Mouse (Mus musculus) forebrain, embryonic 13.5 days (tissue): Measurements from ENCODE around the gene Peli1. TPM values are rescaled to one million over a fixed set of nuclear protein-coding genes. Genes with fewer than 3 reads are reported as not detected.
A peak's percentile ranks its signal among the peaks of the same experiment; 100 is the strongest.

ENCODE experiments used
- ATAC-seq: fragments of 200-750 bp; cut with Nextera tagmentation; 2 replicates; pipeline ENCODE4 v1.8.0; 2017
- H3K27ac ChIP-seq: fragments of 300-500 bp; sonication (generic); 2 replicates; pipeline ENCODE4 v1.5.1; 2015; ENCODE audit warnings: inconsistent platforms, mild to moderate bottlenecking, moderate library complexity
- H3K27me3 ChIP-seq: fragments of 300-500 bp; sonication (generic); 2 replicates; pipeline ENCODE4 v1.6.1; 2015; ENCODE audit warnings: mild to moderate bottlenecking, inconsistent platforms
- H3K36me3 ChIP-seq: fragments of 300-500 bp; sonication (generic); 2 replicates; pipeline ENCODE4 v1.6.1; 2015; ENCODE audit warnings: mild to moderate bottlenecking, inconsistent platforms; ENCODE audit not compliant: poor library complexity, severe bottlenecking
- H3K4me1 ChIP-seq: fragments of 300-500 bp; sonication (generic); 2 replicates; pipeline ENCODE4 v1.6.1; 2015; ENCODE audit warnings: inconsistent platforms
- H3K4me2 ChIP-seq: fragments of 300-500 bp; sonication (generic); 2 replicates; pipeline ENCODE4 v1.6.1; 2015; ENCODE audit warnings: inconsistent platforms, mild to moderate bottlenecking, moderate library complexity
- H3K4me3 ChIP-seq: fragments of 300-500 bp; sonication (generic); 2 replicates; pipeline ENCODE4 v1.5.1; 2015; ENCODE audit warnings: mild to moderate bottlenecking, inconsistent platforms
- H3K9ac ChIP-seq: fragments of 300-500 bp; sonication (generic); 2 replicates; pipeline ENCODE4 v1.6.1; 2015; ENCODE audit warnings: mild to moderate bottlenecking, inconsistent platforms
- H3K9me3 ChIP-seq: fragments of 300-500 bp; sonication (generic); replicated peaks from 2 replicates; pipeline ENCODE4 v1.6.1; 2016; ENCODE audit warnings: inconsistent platforms
- WGBS: fragments of 180-500 bp; shearing (Covaris S2); methylation state at CpG from one replicate; pipeline ENCODE4 v1.1.7; 2015; 5-methylcytosine and 5-hydroxymethylcytosine counted together
- polyA plus RNA-seq: library from polyadenylated mRNA; unstranded; fragments of >200 nt; fragmentation: Nextera tagmentation; extraction: Ambion mirVana; gene quantifications from 2 replicates; pipeline ENCODE4 v1.2.1, GENCODE M21; 2015

The Peli1 gene
- 99.0 and 106 TPM in 2 replicates for polyA plus RNA-seq

DNA sequence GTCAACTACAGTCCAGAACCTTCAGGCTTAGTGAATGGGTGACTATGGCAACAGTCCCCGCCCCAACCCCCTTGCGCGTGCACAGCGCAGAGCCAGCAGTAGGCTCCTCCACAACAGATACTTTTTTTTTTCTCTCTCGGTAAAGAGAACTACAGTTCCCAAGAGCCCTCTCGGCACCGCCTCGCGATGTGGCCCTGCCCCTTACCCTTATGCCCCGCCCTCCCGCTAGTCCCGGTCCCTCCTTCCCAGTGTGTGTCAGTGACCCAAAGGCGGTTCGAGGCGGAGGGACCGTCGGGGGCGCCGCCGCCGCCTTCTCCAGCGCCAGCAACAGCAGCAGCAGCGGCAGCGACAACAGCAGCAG lies at the start of gene Peli1:
Peli1 (plus strand) TSS at position 225 of the 361 bp plus-strand sequence.
- no peaks in the 10 kb centered on the region for H3K27me3 ChIP-seq
- peak; percentile 99 for ATAC-seq
- H3K36me3 ChIP-seq: no peaks in the 10 kb centered on the region
- H3K27ac ChIP-seq: peak within 1 kb of the TSS; percentile 100
- peak within 1 kb of the TSS; percentile 87 for H3K4me3 ChIP-seq
- H3K4me1 ChIP-seq: peaks cover 17% of the 10 kb centered on the region
- WGBS: 0% methylated on average over 23 of the region's 24 CpGs
- no peaks in the 10 kb centered on the region for H3K9me3 ChIP-seq
- H3K9ac ChIP-seq: peak within 1 kb of the TSS; percentile 99
- H3K4me2 ChIP-seq: peak within 1 kb of the TSS; percentile 66

DNA sequence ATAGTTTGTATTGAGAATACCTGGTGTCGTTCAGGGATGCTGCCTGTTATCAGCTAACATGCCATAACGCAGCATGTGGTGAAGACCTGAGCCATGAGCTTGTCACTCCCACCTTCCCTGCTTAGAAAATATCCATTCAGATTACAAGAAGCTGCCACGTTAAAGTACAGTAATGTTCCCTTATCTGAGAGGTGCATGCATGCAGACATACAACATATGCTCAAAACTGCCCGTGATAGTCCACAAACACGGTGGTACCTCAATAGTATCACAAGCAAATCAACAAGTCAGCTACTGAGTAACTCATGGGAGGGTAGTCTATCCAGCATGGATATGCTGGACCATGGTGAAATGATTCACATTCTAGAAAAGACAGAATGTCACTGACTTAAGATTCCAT lies 48.5 kb upstream of the Peli1 start:
- WGBS: 94% methylated on average over 5 of the region's 5 CpGs
- no peak for ATAC-seq
- H3K9me3 ChIP-seq: no peaks in the 10 kb centered on the region

DNA sequence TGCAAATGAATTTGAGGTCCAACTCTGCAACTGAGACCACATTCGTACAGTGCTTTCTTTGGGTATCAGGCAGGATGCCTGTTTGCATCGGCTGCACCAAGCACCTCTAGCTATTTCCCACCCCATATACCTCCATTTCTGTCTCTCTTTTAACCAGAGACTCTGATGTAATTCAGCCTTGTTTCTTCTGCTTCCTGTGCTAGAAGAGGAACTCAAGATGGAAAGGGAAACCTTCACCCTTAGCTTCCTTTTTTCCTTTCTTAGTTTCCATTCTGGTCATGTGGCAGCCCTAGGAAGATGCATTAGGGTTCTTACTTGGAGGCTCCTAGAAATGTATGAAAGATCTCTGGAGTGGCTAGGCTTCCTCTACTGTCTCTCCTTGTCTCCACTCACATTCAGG lies 44.9 kb upstream of the Peli1 start:
- WGBS: 93% methylated on average over 2 of the region's 2 CpGs
- no peak overlapping the region for H3K9ac ChIP-seq
- H3K27me3 ChIP-seq: 0 out of 2 replicates have a peak, but pooled peaks cover 2% of the 10 kb centered on the region

More for the DNA sequence above, 48.5 kb upstream of the Peli1 start:
- H3K4me2 ChIP-seq: no peak overlapping the region
- H3K27ac ChIP-seq: no peak overlapping the region
- H3K27me3 ChIP-seq: 0 out of 2 replicates have a peak, but pooled peaks cover 9% of the 10 kb centered on the region
- no peak overlapping the region for H3K9ac ChIP-seq
- no peaks in the 10 kb centered on the region for H3K4me1 ChIP-seq
- no peak overlapping the region for H3K4me3 ChIP-seq
- H3K36me3 ChIP-seq: no peaks in the 10 kb centered on the region

DNA sequence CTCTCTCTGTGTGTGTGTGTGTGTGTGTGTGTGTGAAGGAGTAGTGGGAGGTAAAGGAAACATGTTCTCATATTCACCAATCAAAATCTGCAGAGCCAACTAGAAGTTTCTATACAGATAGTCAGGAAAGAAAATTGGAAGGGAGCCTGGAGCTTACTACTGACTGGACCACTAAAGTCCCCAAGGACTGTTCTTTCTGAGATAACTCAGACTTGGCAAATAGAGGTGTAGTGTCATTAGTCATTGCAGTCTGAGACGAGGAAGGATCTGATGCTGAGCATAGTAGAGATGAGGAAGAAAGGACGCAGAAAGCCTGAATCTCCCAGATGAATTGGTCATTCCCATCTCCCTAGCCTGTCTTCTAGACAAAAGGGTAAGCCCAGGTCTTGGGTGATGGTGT lies 43.2 kb upstream of the Peli1 start:
- 79% methylated on average over 2 of the region's 2 CpGs for WGBS
- no peaks in the 10 kb centered on the region for H3K36me3 ChIP-seq
- H3K9ac ChIP-seq: no peak overlapping the region
- no peaks in the 10 kb centered on the region for H3K9me3 ChIP-seq
- H3K4me2 ChIP-seq: no peak overlapping the region
- no peaks in the 10 kb centered on the region for H3K27me3 ChIP-seq
- no peaks in the 10 kb centered on the region for H3K4me1 ChIP-seq
- H3K4me3 ChIP-seq: no peak overlapping the region
- H3K27ac ChIP-seq: no peak overlapping the region
- ATAC-seq: no peak

More for the DNA sequence above, 44.9 kb upstream of the Peli1 start:
- no peak for ATAC-seq
- H3K4me2 ChIP-seq: no peak overlapping the region
- H3K4me1 ChIP-seq: no peaks in the 10 kb centered on the region
- H3K36me3 ChIP-seq: no peaks in the 10 kb centered on the region
- no peaks in the 10 kb centered on the region for H3K9me3 ChIP-seq
- H3K4me3 ChIP-seq: no peak overlapping the region
- no peak overlapping the region for H3K27ac ChIP-seq

DNA sequence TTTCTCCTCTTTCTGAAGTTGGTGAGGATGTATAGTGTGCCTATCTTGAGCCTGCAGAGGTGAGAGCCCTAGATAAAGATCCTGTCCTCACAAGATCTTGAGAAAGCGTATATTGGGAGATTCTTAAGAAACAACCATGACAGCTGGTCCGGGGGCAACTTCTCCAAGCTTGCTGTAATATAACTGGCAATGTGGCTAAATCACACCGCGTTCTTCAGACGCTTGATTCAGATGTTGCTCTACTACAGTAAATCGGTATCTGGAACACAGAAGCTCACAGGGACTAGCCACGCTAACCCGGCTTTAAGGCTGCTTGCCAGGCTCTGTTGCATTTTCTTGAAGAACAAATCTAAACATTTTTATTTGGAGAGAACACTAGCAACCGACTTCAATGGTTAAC lies 39.4 kb upstream of the Peli1 start:
- 86% methylated on average over 9 of the region's 9 CpGs for WGBS
- no peak for ATAC-seq
- no peaks in the 10 kb centered on the region for H3K4me1 ChIP-seq
- no peak overlapping the region for H3K27ac ChIP-seq
- H3K4me2 ChIP-seq: no peak overlapping the region
- H3K9ac ChIP-seq: no peak overlapping the region
- no peaks in the 10 kb centered on the region for H3K9me3 ChIP-seq
- no peak overlapping the region for H3K4me3 ChIP-seq
- no peaks in the 10 kb centered on the region for H3K27me3 ChIP-seq
- no peaks in the 10 kb centered on the region for H3K36me3 ChIP-seq

DNA sequence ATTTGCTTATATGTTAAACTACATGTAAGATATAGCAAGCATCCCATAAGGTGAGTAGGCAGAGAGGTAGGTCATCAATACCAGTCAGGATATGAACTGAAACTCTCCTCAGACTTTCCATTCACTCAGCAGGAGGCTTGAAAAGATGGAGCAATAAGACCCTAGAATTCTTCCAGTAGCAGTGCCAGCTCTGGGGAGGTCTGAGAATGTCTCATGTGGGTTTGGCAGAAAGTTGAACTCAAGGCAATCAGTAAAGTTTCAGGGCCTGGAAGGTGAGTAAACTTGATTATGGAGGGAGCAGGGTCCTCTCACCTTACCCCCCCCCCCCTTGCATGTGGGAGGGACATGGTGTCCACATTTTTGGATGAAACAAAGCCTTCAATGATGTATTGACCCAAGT lies 36.5 kb upstream of the Peli1 start:
- no peaks in the 10 kb centered on the region for H3K36me3 ChIP-seq
- no peaks in the 10 kb centered on the region for H3K9me3 ChIP-seq
- no peak overlapping the region for H3K27ac ChIP-seq
- H3K27me3 ChIP-seq: no peaks in the 10 kb centered on the region
- H3K4me1 ChIP-seq: no peaks in the 10 kb centered on the region
- ATAC-seq: no peak
- H3K9ac ChIP-seq: no peak overlapping the region
- no peak overlapping the region for H3K4me2 ChIP-seq
- no peak overlapping the region for H3K4me3 ChIP-seq

DNA sequence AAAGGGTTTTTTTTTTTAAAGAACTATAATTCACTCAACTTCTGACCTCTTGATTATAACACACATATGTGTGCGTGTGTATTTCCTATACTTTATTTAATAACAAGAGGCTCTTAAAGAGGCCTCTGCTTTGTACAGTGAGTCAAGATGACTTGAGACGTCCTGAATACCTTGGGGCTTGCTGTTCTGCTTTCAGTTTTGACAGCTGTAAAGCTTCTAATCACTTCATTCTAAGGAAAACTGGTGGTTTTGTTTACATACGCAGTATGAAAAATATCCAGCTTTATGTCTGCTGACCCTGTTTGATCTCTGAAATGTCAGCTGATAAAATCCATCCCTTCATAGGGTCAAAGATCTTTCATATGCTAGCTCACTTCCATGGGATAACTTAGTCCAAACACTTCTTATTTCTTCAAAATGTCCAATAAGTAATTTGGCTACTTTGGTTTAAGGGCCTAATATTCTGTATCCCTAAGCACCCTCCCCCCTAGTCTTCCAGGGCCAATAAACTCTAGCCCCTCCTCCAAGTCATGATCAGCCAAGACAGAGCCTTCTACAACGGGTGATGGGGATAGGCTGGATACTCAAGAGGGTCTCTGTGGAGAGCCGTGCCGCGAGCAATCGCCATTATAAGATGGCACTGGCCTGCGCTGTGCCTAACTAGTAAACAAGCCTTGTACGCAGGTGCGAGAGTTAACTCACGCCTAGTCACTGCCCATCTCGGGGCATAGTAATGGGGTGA lies 34.8 kb upstream of the Peli1 start:
- whole genome bisulfite sequencing: 90% methylated on average over 13 of the region's 13 CpGs

DNA sequence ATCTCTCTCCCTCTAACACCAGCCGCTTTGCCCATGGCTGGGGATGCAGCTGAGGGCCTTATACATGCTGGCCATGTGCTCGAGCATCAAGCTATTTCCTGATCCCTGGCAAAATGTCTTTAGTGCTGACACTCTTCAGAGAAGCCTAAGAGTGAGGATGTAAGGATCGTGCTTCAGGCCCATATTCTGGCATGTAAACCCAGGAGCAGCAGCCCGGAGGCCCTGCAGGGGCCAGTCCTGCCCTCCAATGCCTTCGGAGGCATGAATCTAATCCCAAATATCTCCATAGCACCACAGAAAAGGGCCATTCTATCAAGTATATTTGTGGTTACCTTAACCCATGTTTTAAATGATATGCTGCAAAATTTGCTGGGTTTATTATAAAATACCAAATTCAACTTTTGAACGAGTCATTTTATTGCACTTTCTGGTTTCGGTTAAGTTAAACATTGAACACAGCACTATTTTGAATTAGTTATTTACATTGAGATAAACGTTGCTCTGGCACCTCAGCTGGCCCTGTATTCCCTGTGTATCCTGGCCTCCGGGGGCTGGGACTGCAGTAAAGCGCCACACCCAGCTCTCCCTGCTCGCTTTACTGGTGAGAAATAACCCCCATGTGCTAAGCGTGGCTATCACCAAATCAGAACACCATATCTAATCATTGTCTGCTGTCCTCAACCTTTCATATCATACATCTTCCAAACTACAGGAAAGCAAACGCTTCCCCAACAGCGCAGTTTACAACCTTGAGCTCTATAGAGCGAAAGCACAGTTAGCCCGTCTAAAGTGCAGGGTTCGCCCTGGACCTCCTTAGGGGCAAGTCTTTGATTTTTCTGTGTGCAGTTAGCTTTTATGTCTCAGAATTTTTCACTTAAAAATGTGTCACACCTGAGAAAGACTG lies 33.3 kb upstream of the Peli1 start:
- H3K4me1 ChIP-seq: no peaks in the 10 kb centered on the region
- no peaks in the 10 kb centered on the region for H3K9me3 ChIP-seq
- H3K4me3 ChIP-seq: no peak overlapping the region
- no peak for ATAC-seq
- H3K27ac ChIP-seq: no peak overlapping the region
- no peak overlapping the region for H3K9ac ChIP-seq
- WGBS: 88% methylated on average over 17 of the region's 17 CpGs
- no peaks in the 10 kb centered on the region for H3K27me3 ChIP-seq
- no peak overlapping the region for H3K4me2 ChIP-seq
- no peaks in the 10 kb centered on the region for H3K36me3 ChIP-seq

More for the DNA sequence above, 34.8 kb upstream of the Peli1 start:
- Histone ChIP-seq H3K27ac (no peak overlapping the region), H3K4me2 (no peak overlapping the region), H3K27me3 (no peaks in the 10 kb centered on the region), H3K9me3 (no peaks in the 10 kb centered on the region), H3K36me3 (no peaks in the 10 kb centered on the region), H3K9ac (no peak overlapping the region), H3K4me3 (no peak overlapping the region), H3K4me1 (no peaks in the 10 kb centered on the region)
- ATAC-seq: no peak

DNA sequence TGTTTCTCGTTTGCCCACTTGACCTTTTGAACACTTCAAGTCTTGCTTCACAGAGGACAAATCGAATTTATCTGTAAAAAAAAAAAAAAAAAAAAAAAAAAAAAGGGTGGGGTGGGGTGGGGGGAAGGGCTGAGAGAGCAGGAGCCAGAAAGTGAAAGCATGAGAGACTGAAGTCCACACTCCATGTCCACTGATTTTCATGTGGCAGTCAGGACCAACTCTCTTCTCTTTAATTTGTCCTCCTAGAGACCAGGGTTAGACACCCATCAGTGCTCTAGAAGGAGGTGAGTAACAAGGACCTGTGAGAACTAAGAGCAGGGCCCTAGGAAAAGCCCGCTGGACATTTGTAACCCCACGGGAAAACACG lies 32.7 kb upstream of the Peli1 start:
- Histone ChIP-seq H3K4me2 (no peak overlapping the region), H3K4me1 (no peaks in the 10 kb centered on the region), H3K4me3 (no peak overlapping the region), H3K36me3 (no peaks in the 10 kb centered on the region), H3K9me3 (no peaks in the 10 kb centered on the region), H3K27me3 (no peaks in the 10 kb centered on the region), H3K27ac (no peak overlapping the region), H3K9ac (no peak overlapping the region)
- no peak for ATAC-seq
- 79% methylated on average over 5 of the region's 5 CpGs for WGBS

DNA sequence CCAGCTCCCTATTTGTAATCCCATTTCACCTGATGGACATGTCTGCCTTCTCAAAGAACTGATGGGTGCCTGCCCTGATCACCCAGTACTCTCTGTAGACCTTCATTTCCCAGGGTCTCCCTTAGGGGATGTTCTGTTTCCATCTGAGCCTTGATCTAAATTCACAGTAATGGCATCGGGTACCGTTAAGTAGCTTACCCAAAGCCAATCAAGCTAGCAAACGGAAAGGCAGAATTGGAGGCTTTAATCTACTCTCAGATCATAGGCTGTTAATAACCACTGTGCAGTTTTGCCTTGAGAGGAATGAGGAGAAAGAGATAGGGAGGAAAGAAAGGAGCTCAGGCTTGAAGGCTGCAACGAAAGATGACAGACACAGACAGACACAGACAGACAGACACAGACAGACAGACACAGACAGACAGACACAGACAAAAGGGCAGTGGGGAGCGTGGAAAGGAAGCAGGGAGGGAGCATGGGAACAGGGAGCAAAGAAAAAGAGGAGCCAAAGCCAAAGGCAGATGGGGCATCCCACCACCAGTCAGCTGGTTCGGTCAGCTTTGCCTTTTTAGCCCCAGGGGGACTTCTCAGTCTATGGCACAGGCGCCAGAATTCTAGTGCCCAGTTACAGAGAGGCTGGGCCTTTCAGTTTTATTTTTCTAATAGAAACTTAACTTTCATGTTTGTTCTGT lies 30.6 kb upstream of the Peli1 start:
- Histone ChIP-seq H3K9me3 (no peaks in the 10 kb centered on the region), H3K4me2 (no peak overlapping the region), H3K27ac (no peak overlapping the region), H3K36me3 (no peaks in the 10 kb centered on the region), H3K9ac (no peak overlapping the region), H3K4me1 (no peaks in the 10 kb centered on the region), H3K4me3 (no peak overlapping the region), H3K27me3 (no peaks in the 10 kb centered on the region)
- WGBS: 67% methylated on average over 7 of the region's 7 CpGs
- no peak for ATAC-seq

DNA sequence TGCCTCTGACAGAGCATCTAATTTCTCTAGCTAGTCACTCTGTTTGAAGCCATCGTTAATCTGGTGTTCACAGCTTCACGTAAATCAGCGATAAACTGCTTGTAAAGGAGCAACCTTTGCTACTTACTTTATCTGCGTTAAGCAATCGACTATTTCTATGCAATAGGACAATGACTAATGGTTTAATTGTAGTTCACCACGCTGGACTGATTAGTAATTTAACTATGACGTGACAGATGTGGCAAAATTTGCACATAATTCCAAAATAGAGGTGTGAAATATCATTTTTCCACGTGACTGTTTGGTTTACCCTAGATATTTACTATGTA lies 30.1 kb upstream of the Peli1 start:
- 69% methylated on average over 8 of the region's 8 CpGs for WGBS

DNA sequence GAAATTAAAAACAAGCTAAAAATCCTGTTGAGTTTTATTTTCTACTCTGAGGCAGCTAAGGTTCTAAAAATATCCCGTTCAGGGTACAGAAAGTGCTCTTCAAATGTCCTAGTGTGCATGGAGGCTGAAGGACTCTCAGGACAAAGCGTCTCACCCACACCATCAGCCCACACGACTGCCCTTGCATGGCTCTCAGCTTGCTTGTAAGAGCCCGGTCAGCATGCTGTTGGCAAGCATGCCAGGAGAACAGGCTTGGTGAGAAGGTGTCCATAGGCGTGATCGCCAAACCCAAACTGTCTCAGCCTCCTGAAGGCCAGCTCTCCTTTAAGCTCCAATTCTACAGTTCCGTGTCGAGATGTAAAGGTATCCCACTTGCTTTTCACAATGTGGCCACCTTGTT lies 29.7 kb upstream of the Peli1 start:
- H3K4me1 ChIP-seq: no peaks in the 10 kb centered on the region
- no peak for ATAC-seq
- no peaks in the 10 kb centered on the region for H3K9me3 ChIP-seq
- 89% methylated on average over 8 of the region's 8 CpGs for WGBS
- no peak overlapping the region for H3K4me3 ChIP-seq
- H3K9ac ChIP-seq: no peak overlapping the region
- no peak overlapping the region for H3K27ac ChIP-seq
- no peaks in the 10 kb centered on the region for H3K36me3 ChIP-seq
- no peak overlapping the region for H3K4me2 ChIP-seq
- no peaks in the 10 kb centered on the region for H3K27me3 ChIP-seq

More for the DNA sequence above, 30.1 kb upstream of the Peli1 start:
- no peaks in the 10 kb centered on the region for H3K9me3 ChIP-seq
- no peak overlapping the region for H3K27ac ChIP-seq
- no peaks in the 10 kb centered on the region for H3K27me3 ChIP-seq
- no peak overlapping the region for H3K9ac ChIP-seq
- no peaks in the 10 kb centered on the region for H3K36me3 ChIP-seq
- H3K4me1 ChIP-seq: no peaks in the 10 kb centered on the region
- no peak overlapping the region for H3K4me2 ChIP-seq
- ATAC-seq: no peak
- H3K4me3 ChIP-seq: no peak overlapping the region
